Mouse (Mus musculus): Measurements from ENCODE around the gene AC124502.3. TPM values are rescaled to one million over a fixed set of nuclear protein-coding genes. Genes with fewer than 3 reads are reported as not detected.

The AC124502.3 gene
- total RNA-seq, 2 experiments from 2014 or later, result 0.29 TPM; not detected in 1

DNA sequence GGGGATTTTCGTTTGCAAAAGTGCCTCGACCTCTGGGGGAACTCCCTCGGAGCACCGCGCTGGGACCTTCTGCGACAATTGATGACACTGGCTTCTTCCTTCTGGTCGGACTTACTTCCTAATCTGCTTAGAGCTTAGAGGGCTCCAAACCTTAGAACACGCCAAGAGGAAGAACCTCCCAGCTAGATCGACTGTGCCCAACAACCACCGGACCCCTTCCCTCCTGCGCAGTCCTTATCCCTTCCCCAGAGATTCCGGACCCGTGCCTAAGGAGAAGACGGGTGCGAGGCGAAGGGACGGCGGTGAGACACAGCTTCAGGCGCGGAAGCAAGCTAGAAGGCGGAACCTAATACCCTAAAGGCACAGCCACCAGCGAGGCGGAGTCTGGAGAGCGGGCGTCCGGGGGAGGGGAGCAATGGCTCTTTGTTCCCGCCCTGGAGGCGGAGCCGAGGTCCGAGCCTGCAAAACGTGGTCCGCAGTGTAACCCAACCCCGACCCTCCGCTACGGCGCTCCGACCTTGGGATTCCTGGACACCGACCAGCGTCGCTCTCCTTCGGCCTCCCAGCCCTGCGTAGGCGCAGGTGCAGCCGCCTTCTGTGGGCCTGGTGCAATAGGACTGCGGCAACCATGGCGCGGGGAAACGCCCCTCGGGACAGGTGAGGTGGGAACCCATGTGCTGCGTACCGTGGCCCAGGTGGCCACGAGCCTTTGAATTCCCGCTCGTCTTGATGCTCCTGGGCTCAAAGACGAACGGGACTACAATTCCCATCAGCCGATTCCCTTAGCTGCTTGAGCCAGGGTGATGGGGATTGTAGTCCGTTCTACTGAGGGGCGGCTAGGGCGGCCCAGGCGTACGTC lies 14.8 kb upstream of the AC124502.3 start, which contains the start of gene Slc29a2:
Slc29a2 (plus strand) TSS at position 240 of the 859 bp plus-strand sequence.
- DNase-seq (ENCODE audit: low spot score in 2 of 2), result peak; percentile 78 to 93

DNA sequence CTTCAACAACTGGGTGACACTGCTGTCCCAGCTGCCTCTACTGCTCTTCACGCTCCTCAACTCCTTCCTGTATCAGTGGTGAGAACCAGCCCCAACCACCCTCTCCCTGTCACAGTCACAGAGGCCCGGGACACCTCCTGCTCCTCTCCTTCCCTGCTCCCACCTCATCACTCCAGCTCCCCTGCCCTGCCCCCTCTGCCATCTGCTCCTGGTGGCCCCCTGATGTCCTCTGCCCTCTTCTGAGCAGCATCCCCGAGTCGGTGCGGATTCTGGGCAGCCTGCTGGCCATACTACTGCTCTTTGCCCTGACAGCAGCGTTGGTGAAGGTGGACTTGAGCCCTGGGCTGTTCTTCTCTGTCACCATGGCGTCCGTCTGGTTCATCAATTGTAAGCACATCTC lies 12.6 kb upstream of the AC124502.3 start:
- DNase-seq (ENCODE audit: low spot score in 2 of 2), result no peak

DNA sequence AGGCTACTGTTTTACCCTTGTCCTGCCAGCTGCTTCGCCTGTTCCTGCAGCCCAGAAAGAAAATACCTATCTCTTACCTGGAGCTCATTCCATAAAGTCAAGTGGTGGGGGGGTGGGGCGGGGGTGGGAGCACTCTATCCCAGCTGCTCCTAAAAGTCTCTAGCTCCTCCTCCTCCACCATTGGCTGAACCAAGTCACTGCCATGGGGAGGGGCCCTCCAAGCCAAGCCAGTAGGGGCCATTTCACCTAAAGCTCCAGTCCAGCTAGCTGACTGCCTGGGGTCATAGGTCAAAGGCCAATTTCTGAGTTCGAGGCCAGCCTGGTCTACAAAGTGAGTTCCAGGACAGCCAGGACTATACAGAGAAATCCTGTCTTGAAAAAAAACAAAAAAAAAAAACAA lies 6.0 kb upstream of the AC124502.3 start:
- DNase-seq (ENCODE audit: low spot score in 2 of 2), result no peak

GRCm38 (mm10) chr19:5036577-5036976 lies 2.1 kb upstream of the AC124502.3 start:
- DNase-seq (ENCODE audit: low spot score in 2 of 2), result no peak

DNA sequence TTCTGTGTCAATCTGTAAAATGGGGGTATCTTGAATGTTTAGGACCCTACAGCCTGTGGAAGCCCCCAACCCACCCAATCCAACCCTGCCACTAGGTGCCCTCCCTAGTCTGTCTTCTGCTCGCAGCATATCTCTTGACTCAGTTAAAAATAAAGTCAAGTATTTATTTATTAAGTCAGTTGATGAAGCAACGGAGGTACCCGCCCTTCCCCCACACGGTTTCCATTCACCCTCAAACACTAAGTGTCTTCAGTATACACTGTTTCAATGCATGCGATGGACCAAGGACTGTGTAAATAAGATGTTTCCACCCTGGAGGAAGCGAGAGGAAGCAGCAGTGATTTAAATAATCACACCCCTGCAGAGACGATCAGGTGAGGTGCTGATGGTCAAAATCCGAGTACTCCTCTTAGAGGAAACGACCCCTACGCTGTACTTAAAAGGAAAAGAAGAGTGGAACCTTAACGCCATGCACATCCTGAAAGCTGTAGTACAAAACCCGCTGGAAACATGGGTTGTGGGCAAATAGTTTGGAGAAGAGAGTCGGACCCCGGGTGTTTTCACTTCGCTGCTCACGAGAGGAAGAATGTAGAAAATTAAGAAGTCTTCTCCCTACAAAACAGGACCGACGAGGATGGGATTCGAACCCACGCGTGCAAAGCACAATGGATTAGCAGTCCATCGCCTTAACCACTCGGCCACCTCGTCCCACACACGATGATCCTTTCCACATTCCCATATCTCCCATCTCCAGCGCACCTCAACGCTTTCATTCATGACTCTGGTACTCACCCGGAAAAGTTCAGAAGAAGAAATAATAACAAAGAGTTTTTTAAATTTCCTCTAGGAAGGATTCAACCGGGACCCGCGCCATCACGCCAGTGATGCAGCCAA lies 766 bp upstream of the AC124502.3 start:
- peak; percentile 63 to 74 for DNase-seq (ENCODE audit: low spot score in 2 of 2)

DNA sequence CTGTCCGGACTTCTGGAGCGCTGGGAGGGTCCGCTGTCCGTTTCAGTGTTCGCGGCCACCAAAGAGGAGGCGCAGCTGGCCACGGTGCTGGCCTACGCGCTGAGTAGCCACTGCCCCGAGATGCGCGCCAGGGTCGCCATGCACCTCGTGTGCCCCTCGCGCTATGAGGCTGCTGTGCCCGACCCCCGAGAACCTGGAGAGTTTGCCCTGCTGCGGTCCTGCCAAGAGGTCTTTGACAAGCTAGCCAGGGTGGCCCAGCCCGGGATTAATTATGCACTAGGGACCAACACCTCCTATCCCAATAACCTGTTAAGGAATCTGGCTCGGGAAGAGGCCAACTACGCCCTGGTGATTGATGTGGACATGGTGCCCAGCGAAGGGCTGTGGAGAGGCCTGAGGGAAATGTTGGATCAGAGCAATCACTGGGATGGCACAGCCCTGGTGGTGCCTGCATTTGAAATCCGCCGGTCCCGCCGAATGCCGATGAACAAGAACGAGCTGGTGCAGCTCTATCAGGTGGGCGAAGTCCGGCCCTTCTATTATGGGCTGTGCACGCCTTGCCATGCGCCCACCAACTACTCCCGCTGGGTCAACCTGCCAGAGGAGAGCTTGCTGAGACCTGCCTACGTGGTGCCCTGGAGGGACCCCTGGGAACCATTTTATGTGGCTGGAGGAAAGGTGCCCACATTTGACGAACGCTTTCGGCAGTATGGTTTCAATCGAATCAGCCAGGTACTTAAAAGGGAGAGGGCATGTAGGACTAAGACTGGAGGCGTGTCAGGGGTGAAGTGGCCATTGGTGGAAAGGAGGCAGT lies 817 bp downstream of the AC124502.3 start:
- no peak for DNase-seq (ENCODE audit: low spot score in 2 of 2)

- DNase-seq (ENCODE audit: low spot score in 2 of 2), result peak; percentile 77 to 90
Measured at GRCm38 (mm10) chr19:5040862-5041523, 2.3 kb downstream of the AC124502.3 start, which contains the start of gene Brms1. Gene Brms1 (plus strand): TSS chr19:5041354.

- DNase-seq (ENCODE audit: low spot score in 2 of 2), result no peak
Measured at GRCm38 (mm10) chr19:5041588-5041987, 2.9 kb downstream of the AC124502.3 start.

DNA sequence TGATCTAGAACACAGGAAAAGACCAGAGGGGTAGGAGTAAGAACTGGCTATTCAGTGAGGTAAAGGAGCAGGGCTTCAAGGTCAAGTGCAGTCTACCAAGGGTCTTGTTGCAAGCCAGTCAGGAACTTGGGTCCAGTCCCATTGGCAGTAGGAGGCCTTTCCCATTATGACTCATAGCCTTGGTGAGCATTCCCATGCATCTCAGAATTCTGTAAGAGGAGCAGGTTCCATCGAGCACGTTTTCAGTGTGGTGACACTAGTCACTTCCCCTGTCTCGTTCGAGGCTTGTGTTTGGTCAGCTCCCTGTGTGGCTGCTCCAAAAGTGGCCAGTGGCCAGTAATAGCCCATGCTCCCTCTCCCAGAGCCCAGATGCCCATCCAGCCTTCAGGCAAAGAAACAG lies 6.8 kb downstream of the AC124502.3 start:
- DNase-seq (ENCODE audit: low spot score in 2 of 2), result no peak

- DNase-seq (ENCODE audit: low spot score in 2 of 2), result no peak
Measured at GRCm38 (mm10) chr19:5048138-5049056, 9.7 kb downstream of the AC124502.3 start.

GRCm38 (mm10) chr19:5049325-5049724 lies 10.6 kb downstream of the AC124502.3 start:
- no peak for DNase-seq (ENCODE audit: low spot score in 2 of 2)

DNA sequence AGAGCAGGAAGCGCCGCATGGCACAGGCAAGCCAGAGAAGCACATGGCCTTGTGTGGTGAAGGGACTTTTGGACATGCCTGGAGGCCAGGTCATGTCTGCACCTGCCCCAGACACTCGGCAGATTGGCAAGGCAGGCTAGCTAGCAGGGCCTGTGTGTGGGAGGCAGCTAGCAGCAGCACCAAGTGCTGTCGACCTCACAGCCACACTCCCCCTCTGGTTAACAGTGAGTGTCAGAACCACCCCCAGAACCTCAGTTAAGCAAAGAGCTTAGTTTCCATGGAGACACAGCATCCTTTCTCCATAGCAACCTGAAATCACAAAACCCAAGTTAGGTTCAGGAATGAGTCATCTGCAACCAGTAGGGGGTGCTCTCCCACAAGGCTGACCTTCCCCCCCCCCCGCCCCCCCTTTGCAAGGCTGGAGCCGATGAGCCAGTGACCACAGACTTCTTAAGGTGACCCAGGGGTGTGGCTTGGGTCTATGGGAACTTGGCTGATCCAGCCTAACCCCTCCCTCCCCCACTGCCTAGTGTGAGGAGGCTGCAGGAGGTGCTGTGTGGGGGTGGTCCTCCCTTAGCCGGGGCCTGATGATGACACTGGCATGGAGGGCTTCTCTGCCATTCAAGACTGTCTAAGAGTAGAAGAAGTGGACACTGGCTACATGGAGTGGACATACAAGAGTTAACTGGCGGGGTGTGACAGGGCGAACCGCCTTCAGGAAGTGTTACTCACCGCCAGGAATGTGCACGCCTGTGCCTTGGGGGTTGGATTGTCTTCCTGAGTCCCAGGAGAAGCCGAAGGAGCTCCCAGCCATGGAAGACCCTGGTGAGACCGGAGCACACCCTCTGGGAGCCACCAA lies 11.6 kb downstream of the AC124502.3 start, which contains the start of gene Rin1:
Rin1 (plus strand) TSS at position 435 of the 859 bp plus-strand sequence.
- no peak for DNase-seq (ENCODE audit: low spot score in 2 of 2)

GRCm38 (mm10) chr19:5051031-5051430 lies 12.3 kb downstream of the AC124502.3 start:
- DNase-seq (ENCODE audit: low spot score in 2 of 2), result no peak

GRCm38 (mm10) chr19:5051515-5051914 lies 12.8 kb downstream of the AC124502.3 start:
- DNase-seq (ENCODE audit: low spot score in 2 of 2), result no peak

GRCm38 (mm10) chr19:5052166-5052822 lies 13.6 kb downstream of the AC124502.3 start:
- no peak for DNase-seq (ENCODE audit: low spot score in 2 of 2)

DNA sequence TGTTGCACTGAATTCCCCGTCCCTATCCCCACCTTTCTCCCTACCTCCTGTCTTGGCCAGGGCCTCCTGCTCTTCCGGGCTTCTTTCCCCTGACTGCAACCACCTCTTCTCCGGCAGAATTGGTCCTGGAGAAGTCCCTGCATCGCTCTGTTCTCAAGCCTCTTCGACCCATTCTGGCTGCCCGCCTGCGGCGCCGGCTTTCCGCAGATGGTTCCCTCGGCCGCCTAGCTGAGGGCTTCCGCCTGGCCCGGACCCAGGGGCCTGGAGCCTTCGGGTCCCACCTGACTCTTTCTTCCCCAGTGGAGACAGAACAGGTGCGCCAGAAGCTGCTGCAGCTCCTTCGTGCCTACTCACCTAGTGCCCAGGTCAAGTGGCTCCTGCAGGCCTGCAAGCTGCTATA lies 14.2 kb downstream of the AC124502.3 start:
- no peak for DNase-seq (ENCODE audit: low spot score in 2 of 2)

GRCm38 (mm10) chr19:5053909-5054308 lies 15.2 kb downstream of the AC124502.3 start:
- DNase-seq (ENCODE audit: low spot score in 2 of 2), result peak in 1 of 2 experiments; percentile 67

- no peak for DNase-seq (ENCODE audit: low spot score in 2 of 2)
Measured at GRCm38 (mm10) chr19:5056251-5056650, 17.6 kb downstream of the AC124502.3 start.
